Mouse (Mus musculus) neural tube, embryonic 15.5 days (tissue): ENCODE results near the gene Etv3. TPM values are rescaled to one million over a fixed set of nuclear protein-coding genes. Genes with fewer than 3 reads are reported as not detected.
"Not testable (repeated sequence)": the region's sequence is repeated elsewhere in the genome, so short reads cannot be mapped to it uniquely, and the experiment has no call there.

Experiments used
- ATAC-seq: fragments of 200-750 bp; cut with Nextera tagmentation; 2 replicates; pipeline ENCODE4 v1.8.0; 2017; ENCODE audit warnings: mild to moderate bottlenecking, moderate TSS enrichment, moderate library complexity; ENCODE audit not compliant: low FRiP score
- H3K27ac ChIP-seq: fragments of 300-500 bp; sonication (generic); replicated peaks from 2 replicates; pipeline ENCODE4 v1.5.1; 2015; ENCODE audit warnings: mild to moderate bottlenecking, inconsistent platforms
- H3K27me3 ChIP-seq: fragments of 300-500 bp; sonication (generic); replicated peaks from 2 replicates; pipeline ENCODE4 v1.6.1; 2015; ENCODE audit warnings: inconsistent platforms
- H3K36me3 ChIP-seq: fragments of 300-500 bp; sonication (generic); 2 replicates; pipeline ENCODE4 v1.6.1; 2015; ENCODE audit warnings: inconsistent platforms
- H3K4me1 ChIP-seq: fragments of 300-500 bp; sonication (generic); 2 replicates; pipeline ENCODE4 v1.6.1; 2015; ENCODE audit warnings: inconsistent platforms
- H3K4me2 ChIP-seq: fragments of 300-500 bp; sonication (generic); 2 replicates; pipeline ENCODE4 v1.6.1; 2015; ENCODE audit warnings: inconsistent platforms, mild to moderate bottlenecking, moderate library complexity
- H3K4me3 ChIP-seq: fragments of 300-500 bp; sonication (generic); replicated peaks from 2 replicates; pipeline ENCODE4 v1.5.1; 2015; ENCODE audit warnings: mild to moderate bottlenecking, inconsistent platforms
- H3K9ac ChIP-seq: fragments of 300-500 bp; sonication (generic); replicated peaks from 2 replicates; pipeline ENCODE4 v1.6.1; 2015; ENCODE audit warnings: mild to moderate bottlenecking, inconsistent platforms
- H3K9me3 ChIP-seq: fragments of 300-500 bp; sonication (generic); replicated peaks from 2 replicates; pipeline ENCODE4 v1.6.1; 2016; ENCODE audit warnings: inconsistent platforms
- WGBS: fragments of 180-500 bp; shearing (Covaris S2); methylation state at CpG from one replicate; pipeline ENCODE4 v1.1.7; 2015; ENCODE audit warnings: mixed read lengths; 5-methylcytosine and 5-hydroxymethylcytosine counted together
- polyA plus RNA-seq: library from polyadenylated mRNA; unstranded; fragments of >200 nt; fragmentation: Nextera tagmentation; extraction: Ambion mirVana; gene quantifications from 2 replicates; pipeline ENCODE4 v1.2.1, GENCODE M21; 2015

Etv3 gene
- 9.2 and 10.7 TPM in 2 replicates for polyA plus RNA-seq

DNA sequence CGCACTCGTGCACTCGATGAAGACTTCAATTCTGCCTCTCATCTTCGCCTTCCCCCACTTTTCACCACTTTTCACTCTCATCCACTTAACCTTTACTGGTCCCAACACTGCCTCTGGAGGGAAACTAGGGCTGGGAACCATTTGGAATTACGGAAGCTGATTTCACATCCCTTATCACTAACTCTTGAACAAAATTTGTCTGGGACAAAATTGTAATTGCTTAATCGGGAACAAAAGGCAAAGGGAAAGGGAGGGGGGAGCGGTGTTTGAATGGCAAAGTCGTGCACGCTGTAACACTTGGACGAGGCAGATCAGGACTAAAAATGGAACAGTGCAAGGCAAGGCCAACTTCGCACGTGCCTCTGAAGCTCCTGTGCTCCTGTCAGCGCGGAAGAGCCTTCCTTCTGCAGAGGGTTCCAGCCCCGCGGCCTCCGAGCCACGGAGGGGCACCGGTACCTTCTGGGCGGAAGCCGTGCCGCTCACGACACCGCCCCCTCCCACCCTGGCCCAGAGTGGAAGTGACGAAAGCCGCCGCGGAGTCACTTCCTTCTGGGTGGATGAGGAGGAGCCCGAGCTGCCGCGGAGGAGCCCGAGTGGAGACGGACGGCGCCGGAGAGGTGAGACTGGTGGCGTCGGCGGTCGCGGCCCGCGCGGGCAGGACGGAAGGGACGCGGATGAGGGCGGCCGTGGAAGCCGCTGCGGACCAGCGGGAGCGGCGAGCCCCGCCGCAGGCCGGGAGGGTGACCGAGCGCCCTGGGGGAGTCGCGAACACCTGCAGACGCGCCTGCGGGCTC lies at the start of gene Etv3:
TSS of gene Etv3 (plus strand) at position 365 of the 794 bp plus-strand sequence.
- no peaks in the 10 kb centered on the region for H3K27me3 ChIP-seq
- 5% methylated on average over 63 of the region's 64 CpGs for WGBS
- ATAC-seq, result peak; percentile 99
- H3K4me3 ChIP-seq, result peak within 1 kb of the TSS; percentile 92
- H3K4me2 ChIP-seq, result peak within 1 kb of the TSS; percentile 86
- H3K36me3 ChIP-seq, result peaks cover 29% of the 10 kb centered on the region
- peaks cover 19% of the 10 kb centered on the region for H3K4me1 ChIP-seq
- no peaks in the 10 kb centered on the region for H3K9me3 ChIP-seq
- peak within 1 kb of the TSS; percentile 91 for H3K27ac ChIP-seq
- H3K9ac ChIP-seq, result peak within 1 kb of the TSS; percentile 100

DNA sequence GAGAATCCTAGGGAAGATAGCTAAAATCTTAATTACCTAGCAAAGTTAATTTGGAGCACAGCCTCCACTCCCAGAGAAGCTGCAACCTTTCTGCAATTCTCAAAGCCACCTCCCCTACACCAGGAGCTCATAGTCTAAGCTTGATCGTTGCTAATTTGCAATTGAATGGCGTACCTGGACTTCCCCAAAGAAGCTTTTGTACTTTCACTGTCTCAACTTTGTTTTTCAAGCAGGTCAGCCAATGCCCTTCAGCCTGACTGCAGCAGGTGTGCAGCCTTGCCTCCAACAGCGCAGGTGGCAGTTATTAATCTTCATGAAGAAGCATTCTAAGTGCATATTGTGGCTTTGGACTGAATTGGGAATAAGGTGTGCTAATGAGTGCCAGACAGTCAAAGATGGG lies 47.3 kb upstream of the Etv3 start:
- H3K36me3 ChIP-seq, H3K4me1 ChIP-seq, ATAC-seq, H3K4me2 ChIP-seq, H3K27me3 ChIP-seq, H3K9ac ChIP-seq, H3K9me3 ChIP-seq, H3K4me3 ChIP-seq, H3K27ac ChIP-seq: not testable (repeated sequence)
- 83% methylated on average over 3 of the region's 3 CpGs for WGBS

DNA sequence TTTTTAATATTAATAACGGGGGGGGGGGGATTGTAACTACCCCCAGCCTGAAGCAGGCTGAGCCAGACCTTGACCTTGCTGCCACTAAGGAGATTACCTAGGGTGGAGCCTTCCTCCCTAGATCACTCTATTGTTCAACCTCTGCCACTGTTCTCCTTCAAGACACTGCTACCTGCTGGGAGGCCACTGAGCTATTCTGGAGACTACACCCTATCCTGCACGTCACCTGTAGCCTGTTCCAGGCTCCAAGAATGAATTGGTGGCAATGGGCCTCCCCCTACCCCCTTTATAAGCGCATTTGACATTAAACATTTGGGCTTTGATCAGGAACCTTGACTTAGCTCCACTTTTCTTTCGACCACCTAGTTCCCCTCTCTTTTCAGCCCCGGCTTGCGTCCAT lies 46.6 kb upstream of the Etv3 start:
- H3K4me3 ChIP-seq, H3K27ac ChIP-seq, H3K36me3 ChIP-seq, ATAC-seq, H3K4me2 ChIP-seq, H3K27me3 ChIP-seq, H3K9ac ChIP-seq, H3K4me1 ChIP-seq, H3K9me3 ChIP-seq: not testable (repeated sequence)
- 92% methylated on average over 6 of the region's 6 CpGs for WGBS

DNA sequence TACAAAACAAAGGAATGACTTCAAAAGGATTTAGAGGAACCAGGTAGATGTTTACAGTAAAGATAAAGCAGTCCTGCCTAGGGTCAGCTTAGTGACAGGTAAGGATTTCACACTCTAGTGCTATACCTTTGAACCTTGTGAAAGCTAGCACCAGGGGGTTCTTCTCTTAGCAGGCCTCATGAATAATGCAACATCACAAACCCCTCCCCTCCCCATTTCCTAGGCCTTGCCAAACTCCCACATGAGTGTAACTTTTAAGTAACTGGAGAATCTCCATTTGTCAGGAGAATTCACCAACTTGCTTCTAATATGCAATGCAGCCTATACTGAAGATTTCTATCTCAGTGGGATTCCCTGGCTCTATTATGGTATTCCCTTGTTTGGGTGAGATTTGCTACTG lies 46.0 kb upstream of the Etv3 start:
- not testable (repeated sequence) for H3K27me3 ChIP-seq, H3K9me3 ChIP-seq, H3K4me1 ChIP-seq, ATAC-seq, H3K9ac ChIP-seq, H3K27ac ChIP-seq, H3K4me3 ChIP-seq, H3K4me2 ChIP-seq, H3K36me3 ChIP-seq

DNA sequence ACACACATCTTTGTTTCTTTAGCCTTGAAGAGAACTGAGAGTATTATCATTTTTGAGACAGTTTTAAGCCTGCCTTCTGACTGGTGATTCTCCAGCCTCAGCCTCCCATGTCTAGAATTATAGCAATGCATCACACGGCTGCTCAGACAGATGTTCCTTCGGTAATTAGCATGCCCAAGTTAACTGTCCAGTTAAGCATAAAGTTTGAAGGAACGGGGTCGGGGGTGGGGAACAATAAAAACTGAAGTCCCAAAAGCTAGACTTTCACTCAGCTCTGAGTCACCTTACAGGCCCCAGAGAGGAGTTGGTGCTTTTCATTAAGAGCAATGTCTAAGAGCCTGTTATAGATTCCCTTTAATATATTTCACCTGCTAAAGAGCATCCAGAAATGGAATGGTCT lies 37.8 kb upstream of the Etv3 start:
- no peak for ATAC-seq
- WGBS, result 84% methylated on average over 4 of the region's 4 CpGs

DNA sequence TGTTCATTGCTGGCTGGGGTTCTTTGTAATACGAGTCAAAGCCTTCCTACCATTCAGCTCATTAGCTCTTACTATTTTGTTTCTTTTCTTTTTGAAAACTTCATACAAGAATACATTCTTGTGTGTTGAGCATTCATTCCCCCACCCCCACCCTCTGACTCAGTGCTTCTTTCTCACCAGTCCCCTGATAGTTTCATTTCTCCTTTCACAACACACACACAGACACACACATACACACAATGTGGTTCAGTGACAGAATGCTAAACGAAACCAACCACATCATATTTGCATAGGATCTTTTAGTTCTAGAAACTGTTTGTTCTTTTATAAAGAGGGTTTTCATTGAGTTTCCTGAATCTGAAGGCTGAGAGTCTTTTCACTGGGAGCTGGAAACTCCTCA lies 37.3 kb upstream of the Etv3 start:
- Histone ChIP-seq H3K9me3 (no peaks in the 10 kb centered on the region), H3K4me1 (no peaks in the 10 kb centered on the region), H3K4me3 (no peak overlapping the region), H3K9ac (no peak overlapping the region), H3K27me3 (no peaks in the 10 kb centered on the region), H3K36me3 (no peaks in the 10 kb centered on the region), H3K27ac (no peak overlapping the region), H3K4me2 (no peak overlapping the region)
- 74% methylated on average over 2 of the region's 2 CpGs for WGBS
- ATAC-seq, result no peak

More for the DNA sequence above, 37.8 kb upstream of the Etv3 start:
- no peak overlapping the region for H3K27ac ChIP-seq
- H3K4me2 ChIP-seq, result no peak overlapping the region
- no peaks in the 10 kb centered on the region for H3K36me3 ChIP-seq
- no peaks in the 10 kb centered on the region for H3K4me1 ChIP-seq
- H3K9ac ChIP-seq, result no peak overlapping the region
- H3K9me3 ChIP-seq, result no peaks in the 10 kb centered on the region
- H3K27me3 ChIP-seq, result no peaks in the 10 kb centered on the region
- H3K4me3 ChIP-seq, result no peak overlapping the region

DNA sequence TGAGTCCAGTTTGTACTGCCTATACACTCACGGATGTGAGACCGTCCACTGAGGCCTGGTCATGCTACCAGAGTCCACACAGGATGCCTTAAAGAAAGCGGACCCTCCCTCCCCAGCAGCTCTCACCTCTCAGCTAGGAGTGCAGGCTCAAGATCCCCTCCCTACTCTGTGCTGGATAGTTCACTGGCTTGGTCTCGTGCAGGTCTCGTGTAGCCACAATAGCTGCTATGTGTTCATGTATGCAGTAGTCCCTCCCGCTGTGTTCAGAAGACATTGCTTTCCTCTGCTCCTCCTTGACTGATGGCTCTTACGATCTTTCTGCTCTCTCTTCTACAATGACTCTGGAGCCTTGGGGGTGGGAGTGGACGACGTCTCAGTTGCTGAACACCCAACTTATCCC lies 26.9 kb upstream of the Etv3 start:
- Histone ChIP-seq H3K9me3 (no peaks in the 10 kb centered on the region), H3K4me2 (no peak overlapping the region), H3K4me1 (no peaks in the 10 kb centered on the region), H3K9ac (no peak overlapping the region), H3K4me3 (no peak overlapping the region), H3K36me3 (no peaks in the 10 kb centered on the region), H3K27ac (no peak overlapping the region), H3K27me3 (0 out of 2 replicates have a peak, but pooled peaks cover 3% of the 10 kb centered on the region)
- ATAC-seq, result no peak
- WGBS, result 77% methylated on average over 9 of the region's 9 CpGs

DNA sequence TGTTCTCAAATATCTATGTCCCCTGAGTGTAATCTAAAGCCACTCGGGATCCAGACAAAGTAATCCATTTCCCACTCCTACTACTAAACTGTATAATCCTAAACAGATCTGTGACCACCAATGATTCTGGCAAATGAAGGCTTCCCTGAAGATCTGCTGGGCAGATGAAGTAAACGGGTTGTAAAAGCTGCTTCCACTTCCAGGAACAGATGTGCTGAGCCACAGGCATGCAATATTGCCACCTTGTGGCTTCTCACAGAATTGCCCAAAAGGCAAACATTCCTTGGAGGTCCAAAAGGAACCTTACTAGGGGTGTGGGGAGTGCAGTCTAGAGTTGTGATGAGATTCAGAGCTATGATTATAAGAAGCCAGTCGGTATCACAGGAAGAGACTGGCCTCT lies 26.1 kb upstream of the Etv3 start:
- 15% methylated on average over 3 of the region's 3 CpGs for WGBS
- Histone ChIP-seq H3K4me2 (no peak overlapping the region), H3K27ac (no peak overlapping the region), H3K36me3 (no peaks in the 10 kb centered on the region), H3K4me1 (no peaks in the 10 kb centered on the region), H3K9me3 (no peaks in the 10 kb centered on the region), H3K27me3 (peaks cover 3% of the 10 kb centered on the region; the same call in 1 of the 2 replicates), H3K4me3 (no peak overlapping the region), H3K9ac (no peak overlapping the region)
- peak; percentile 38; the same call in 1 of the 2 replicates for ATAC-seq

DNA sequence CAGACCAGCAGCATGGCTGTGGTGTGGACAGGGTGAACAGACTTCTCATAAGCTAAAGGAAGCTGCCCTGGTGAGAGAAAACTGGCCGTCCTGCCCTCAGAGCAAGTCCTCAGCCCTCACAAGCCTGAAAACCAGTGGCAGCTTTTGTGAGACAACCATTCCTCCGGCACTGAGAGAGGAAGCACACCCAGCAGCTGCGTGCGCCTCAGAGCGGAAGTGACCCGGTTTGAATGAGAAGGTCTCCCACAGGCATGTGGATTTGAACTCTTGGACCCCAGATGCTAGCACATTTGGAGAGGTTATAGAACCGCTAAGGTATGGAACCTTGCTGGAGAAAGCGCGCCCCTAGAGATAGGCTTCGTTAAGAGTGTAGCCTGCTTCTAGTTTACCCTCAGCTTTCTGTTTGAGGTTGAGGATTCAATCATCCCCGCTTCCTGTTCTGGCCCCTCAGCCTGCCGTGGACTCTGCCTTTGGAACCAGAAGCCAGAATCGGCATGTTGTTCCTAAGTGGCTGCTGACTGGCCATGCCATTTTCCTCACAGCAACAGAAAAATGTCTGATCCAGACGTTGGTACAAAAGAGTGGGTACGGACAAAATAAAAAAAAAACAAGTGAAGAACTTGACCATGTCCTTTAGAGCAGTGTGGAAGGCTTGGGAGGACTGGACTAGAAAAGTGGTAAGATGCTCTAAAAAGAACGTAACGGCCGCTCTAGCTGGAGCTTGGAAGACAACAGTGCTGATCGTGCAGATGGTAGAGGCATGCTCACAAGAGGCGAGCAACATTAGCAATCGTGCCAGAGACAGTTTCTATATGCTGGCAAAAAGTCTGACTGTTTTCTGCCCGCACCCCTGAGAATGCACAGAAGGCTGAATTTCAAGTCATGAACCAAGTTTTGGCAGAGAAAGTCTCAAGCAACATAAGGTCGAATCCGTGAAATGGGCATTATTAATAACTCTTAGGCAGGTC lies 24.8 kb upstream of the Etv3 start:
- Histone ChIP-seq H3K4me1 (0 out of 2 replicates have a peak, but pooled peaks cover 4% of the 10 kb centered on the region), H3K4me3 (no peak overlapping the region), H3K36me3 (no peaks in the 10 kb centered on the region), H3K9ac (no peak overlapping the region), H3K27me3 (peaks cover 3% of the 10 kb centered on the region; the same call in 1 of the 2 replicates), H3K27ac (no peak overlapping the region), H3K4me2 (no peak overlapping the region), H3K9me3 (no peaks in the 10 kb centered on the region)
- no peak for ATAC-seq
- WGBS, result 85% methylated on average over 24 of the region's 24 CpGs

DNA sequence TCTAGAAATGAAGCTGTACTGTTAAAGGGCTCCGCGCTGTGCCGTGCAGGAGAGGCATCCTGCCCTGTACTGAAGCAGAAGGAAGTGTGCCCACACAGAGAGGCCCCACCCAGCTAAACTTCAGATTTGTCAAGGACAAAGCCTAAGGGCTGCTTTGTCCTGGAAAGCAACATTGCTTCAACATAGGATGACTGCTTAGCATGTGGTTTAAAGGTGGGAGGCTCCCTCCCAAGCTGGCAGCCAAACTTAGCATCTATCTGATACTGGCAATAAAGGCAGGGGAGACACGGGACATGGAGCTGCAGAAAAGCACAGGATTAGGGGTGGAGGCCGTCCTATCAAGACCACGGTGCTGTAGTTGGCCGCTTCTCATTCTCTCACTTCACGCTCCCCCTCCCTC lies 24.1 kb upstream of the Etv3 start:
- 0 out of 2 replicates have a peak, but pooled peaks cover 4% of the 10 kb centered on the region for H3K4me1 ChIP-seq
- no peak overlapping the region for H3K4me3 ChIP-seq
- H3K9ac ChIP-seq, result no peak overlapping the region
- H3K4me2 ChIP-seq, result no peak overlapping the region
- no peak overlapping the region for H3K27ac ChIP-seq
- H3K36me3 ChIP-seq, result no peaks in the 10 kb centered on the region
- H3K9me3 ChIP-seq, result no peaks in the 10 kb centered on the region
- no peak for ATAC-seq
- WGBS, result 55% methylated on average over 8 of the region's 8 CpGs
- H3K27me3 ChIP-seq, result peaks cover 3% of the 10 kb centered on the region; the same call in 1 of the 2 replicates

DNA sequence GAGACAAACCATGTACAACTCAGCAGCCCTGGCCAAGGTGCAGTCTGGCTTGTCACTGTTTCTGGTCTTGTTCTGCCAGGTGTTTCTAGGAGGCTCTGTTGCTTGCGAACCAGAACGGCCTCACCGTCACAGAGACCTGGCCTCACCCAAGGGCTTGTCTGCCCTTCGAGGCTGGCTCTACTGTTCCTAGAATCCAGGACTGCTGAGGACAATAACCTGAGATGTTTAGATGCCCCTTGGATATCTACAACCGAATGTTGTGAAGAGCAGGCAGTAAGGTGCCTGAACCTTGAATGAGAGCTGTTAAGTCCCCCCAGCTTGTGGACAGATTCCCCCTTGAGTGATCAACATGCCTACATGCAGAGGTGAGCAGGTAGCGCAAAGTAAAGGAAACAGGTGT lies 22.4 kb upstream of the Etv3 start:
- H3K27ac ChIP-seq, result no peak overlapping the region
- WGBS, result 92% methylated on average over 6 of the region's 6 CpGs

More for the DNA sequence above, 22.4 kb upstream of the Etv3 start:
- H3K36me3 ChIP-seq, result no peaks in the 10 kb centered on the region
- ATAC-seq, result no peak
- no peaks in the 10 kb centered on the region for H3K9me3 ChIP-seq
- H3K27me3 ChIP-seq, result peaks cover 3% of the 10 kb centered on the region; the same call in 1 of the 2 replicates
- 0 out of 2 replicates have a peak, but pooled peaks cover 4% of the 10 kb centered on the region for H3K4me1 ChIP-seq
- H3K9ac ChIP-seq, result no peak overlapping the region
- no peak overlapping the region for H3K4me3 ChIP-seq
- no peak overlapping the region for H3K4me2 ChIP-seq
